In the genomic region with DNA sequence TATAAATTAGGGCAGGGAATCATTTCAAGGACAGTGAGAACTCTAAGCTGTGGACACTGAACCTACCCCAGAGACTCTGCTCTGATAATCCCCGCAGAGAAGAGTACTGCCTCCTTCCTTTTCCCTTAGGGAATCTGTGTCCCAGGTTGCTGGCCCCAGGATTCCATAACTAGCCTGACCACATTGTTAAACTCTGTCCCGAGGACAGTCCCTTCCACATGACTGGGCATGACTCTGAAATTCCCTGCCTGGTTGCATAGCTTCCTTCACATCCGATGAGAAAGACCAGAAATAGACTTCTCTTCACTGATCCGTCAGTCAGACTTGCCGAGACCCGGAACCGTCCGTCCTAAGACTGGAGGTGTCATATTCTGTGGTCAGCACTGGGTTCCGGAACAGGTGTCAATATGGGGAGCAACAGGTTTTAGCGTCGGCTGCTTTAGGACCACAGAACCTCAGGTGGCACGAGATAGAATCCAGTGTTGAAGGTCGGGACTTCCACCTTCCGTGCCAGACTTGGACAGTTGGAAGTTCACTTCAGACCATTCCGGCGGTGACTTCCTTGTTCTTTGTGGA, we compare ENCODE assay signal across 15 mouse cellular contexts.
A peak's percentile ranks its signal among the peaks of the same experiment; 100 is the strongest.
DNase-seq lines count a peak whose midpoint lies in the region; ATAC-seq lines count a peak whose summit lies in the region.
"Had no signal": no experiment of that assay in that cellular context is flagged by ENCODE, and none has a peak within 500 bp of the region (broad histone marks: within the 10 kb centered on the region; RNA-seq: fewer than 3 reads in every experiment).

No protein-coding gene starts in this region.

- 89% methylated on average over 16 of the region's 16 CpGs for WGBS in midbrain, embryonic 15.5 days
- 90% methylated on average over 16 of the region's 16 CpGs for WGBS in midbrain, embryonic 13.5 days
- 62% methylated on average over 16 of the region's 16 CpGs for WGBS in heart, embryonic 12.5 days

- H3K9me3 ChIP-seq in midbrain, embryonic 15.5 days = no peaks in the 10 kb centered on the region
- H3K9me3 ChIP-seq in midbrain, embryonic 13.5 days = no peaks in the 10 kb centered on the region
- H3K9me3 ChIP-seq in heart, embryonic 12.5 days (replicated peaks) = no peaks in the 10 kb centered on the region
- H3K9me3 ChIP-seq: hindbrain, embryonic 15.5 days; limb, embryonic 13.5 days had no signal

- peaks cover 3% of the 10 kb centered on the region; the same call in 1 of the 2 replicates for H3K4me1 ChIP-seq in midbrain, embryonic 15.5 days
- H3K4me1 ChIP-seq in midbrain, embryonic 13.5 days (replicated peaks) = no peaks in the 10 kb centered on the region
- peaks cover 43% of the 10 kb centered on the region for H3K4me1 ChIP-seq in heart, embryonic 12.5 days (replicated peaks)
- H3K4me1 ChIP-seq: hindbrain, embryonic 15.5 days; limb, embryonic 13.5 days had no signal

- H3K4me3 ChIP-seq in midbrain, embryonic 15.5 days = no peak overlapping the region
- no peak overlapping the region for H3K4me3 ChIP-seq in midbrain, embryonic 13.5 days (replicated peaks)
- no peak overlapping the region for H3K4me3 ChIP-seq in heart, embryonic 12.5 days
- H3K4me3 ChIP-seq: hindbrain, embryonic 15.5 days; limb, embryonic 13.5 days had no signal

- 0 out of 2 replicates have a peak, but pooled peaks have one; percentile 16 for ATAC-seq in midbrain, embryonic 15.5 days (replicated peaks)
- no peak for ATAC-seq in midbrain, embryonic 13.5 days
- 0 out of 2 replicates have a peak, but pooled peaks have one; percentile 9 for ATAC-seq in heart, embryonic 12.5 days (ENCODE audit: insufficient number of reproducible peaks, low FRiP score)
- ATAC-seq: forebrain, embryonic 14.5 days; liver, postnatal 0 days had no signal

- H3K27me3 ChIP-seq in midbrain, embryonic 15.5 days (replicated peaks) = no peaks in the 10 kb centered on the region
- H3K27me3 ChIP-seq in midbrain, embryonic 13.5 days = no peaks in the 10 kb centered on the region
- H3K27me3 ChIP-seq in heart, embryonic 12.5 days (replicated peaks) = no peaks in the 10 kb centered on the region
- H3K27me3 ChIP-seq: hindbrain, embryonic 15.5 days; limb, embryonic 13.5 days had no signal

- H3K36me3 ChIP-seq in midbrain, embryonic 15.5 days (replicated peaks) = no peaks in the 10 kb centered on the region
- H3K36me3 ChIP-seq in midbrain, embryonic 13.5 days = no peaks in the 10 kb centered on the region
- no peaks in the 10 kb centered on the region for H3K36me3 ChIP-seq in heart, embryonic 12.5 days
- H3K36me3 ChIP-seq: G1E; hindbrain, embryonic 15.5 days; limb, embryonic 13.5 days had no signal

- H3K27ac ChIP-seq in midbrain, embryonic 15.5 days = no peak overlapping the region
- no peak overlapping the region for H3K27ac ChIP-seq in midbrain, embryonic 13.5 days
- peak overlapping the region; percentile 59 for H3K27ac ChIP-seq in heart, embryonic 12.5 days (ENCODE audit: poor library complexity, severe bottlenecking)
- H3K27ac ChIP-seq: hindbrain, embryonic 15.5 days; limb, embryonic 13.5 days had no signal

- peak; percentile 22 for DNase-seq in kidney, adult 9 months
- peak; percentile 13 for DNase-seq in skeletal muscle tissue, adult 2 months (ENCODE audit: low read depth, low spot score)
- DNase-seq in adrenal gland, postnatal 10 days = no peak
- no peak for DNase-seq in layer of hippocampus, adult 18-20 months (ENCODE audit: low spot score in 2 of 2)
- no peak for DNase-seq in thymus, postnatal 0 days (ENCODE audit: low spot score)
- DNase-seq: liver, postnatal 0 days; lung, postnatal 4 days; thymus, adult 18-20 months had no signal

- no peak overlapping the region for H3K4me2 ChIP-seq in midbrain, embryonic 15.5 days
- H3K4me2 ChIP-seq in midbrain, embryonic 13.5 days (replicated peaks) = no peak overlapping the region
- peak overlapping the region; percentile 39 for H3K4me2 ChIP-seq in heart, embryonic 12.5 days
- H3K4me2 ChIP-seq: hindbrain, embryonic 15.5 days; limb, embryonic 13.5 days had no signal

- H3K9ac ChIP-seq in midbrain, embryonic 15.5 days = no peak overlapping the region
- H3K9ac ChIP-seq in midbrain, embryonic 13.5 days (replicated peaks) = no peak overlapping the region
- H3K9ac ChIP-seq in heart, embryonic 12.5 days = no peak overlapping the region
- H3K9ac ChIP-seq: hindbrain, embryonic 15.5 days; limb, embryonic 13.5 days; liver, postnatal 0 days had no signal

Comparison
In these comparisons a context has a peak if more than half of its experiments do, and no peak if none do; other contexts are left out.
1. DNase-seq: peak in kidney, adult 9 months (single experiment) and skeletal muscle tissue, adult 2 months (single experiment); none in adrenal gland, postnatal 10 days (single experiment), layer of hippocampus, adult 18-20 months (0 of 2) and thymus, postnatal 0 days (single experiment).